Mouse (Mus musculus) adipocyte (in vitro differentiated cells): ENCODE results near the gene Cyp2a5.
"Not testable (repeated sequence)": the region's sequence is repeated elsewhere in the genome, so short reads cannot be mapped to it uniquely, and the experiment has no call there.

Experiments used
- DNase-seq: peaks from one replicate; pipeline ENCODE4 v3.0.0-alpha.2; 2016; ENCODE audit warnings: low spot score

Cyp2a5 gene

GRCm38 (mm10) chr7:26835059-26835458 is at the start of gene Cyp2a5:
Cyp2a5 (plus strand) TSS chr7:26835305.
- not testable (repeated sequence) for DNase-seq

GRCm38 (mm10) chr7:26786013-26786412 is 49.1 kb upstream of the Cyp2a5 start:
- DNase-seq: not testable (repeated sequence)

- no peak for DNase-seq
Observed at GRCm38 (mm10) chr7:26789984-26790383, 45.1 kb upstream of the Cyp2a5 start.

- DNase-seq: no peak
Observed at GRCm38 (mm10) chr7:26800104-26800503, 35.0 kb upstream of the Cyp2a5 start.

- no peak for DNase-seq
Observed at GRCm38 (mm10) chr7:26800996-26801395, 34.1 kb upstream of the Cyp2a5 start.

GRCm38 (mm10) chr7:26808592-26808991 is 26.5 kb upstream of the Cyp2a5 start, which contains the start of gene Cyp2g1:
Cyp2g1 (plus strand) TSS chr7:26808892.
- DNase-seq: no peak

DNA sequence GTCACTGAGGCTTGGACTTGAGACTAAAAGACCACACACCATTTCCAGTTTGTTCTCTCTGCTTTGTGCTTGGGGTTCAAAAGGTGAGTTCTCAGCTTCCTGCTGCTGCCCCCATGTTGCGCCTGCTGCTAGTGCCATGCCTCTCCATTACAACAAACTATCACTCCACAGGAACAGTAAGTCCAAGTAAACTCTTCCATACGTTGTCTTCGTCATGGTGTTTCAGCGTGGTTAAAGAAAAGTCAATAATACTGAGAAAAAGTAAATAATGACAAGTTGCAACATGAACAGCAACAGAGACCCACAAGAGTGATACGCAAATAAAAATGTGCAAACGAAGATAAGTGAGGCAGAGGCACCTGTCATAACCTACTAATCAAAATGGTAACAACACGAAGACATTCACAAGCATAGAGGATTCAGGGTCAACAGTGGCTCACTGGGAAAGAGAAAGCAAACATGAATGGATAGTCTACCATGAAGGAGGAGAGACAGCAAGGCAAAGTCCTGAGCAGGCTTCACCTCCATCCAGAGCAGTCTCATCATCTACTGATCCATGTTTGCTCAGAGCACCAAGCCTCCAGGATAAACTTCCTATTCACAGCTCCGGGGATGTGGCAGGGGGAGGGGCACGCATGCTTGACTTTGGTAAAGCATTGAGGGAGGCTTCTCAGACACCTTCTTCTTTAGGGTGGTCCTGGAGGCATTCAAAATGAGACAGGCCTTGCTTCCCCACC is 3.4 kb upstream of the Cyp2a5 start:
- DNase-seq: not testable (repeated sequence)

- not testable (repeated sequence) for DNase-seq
Observed at GRCm38 (mm10) chr7:26832668-26833067, 2.4 kb upstream of the Cyp2a5 start.

DNA sequence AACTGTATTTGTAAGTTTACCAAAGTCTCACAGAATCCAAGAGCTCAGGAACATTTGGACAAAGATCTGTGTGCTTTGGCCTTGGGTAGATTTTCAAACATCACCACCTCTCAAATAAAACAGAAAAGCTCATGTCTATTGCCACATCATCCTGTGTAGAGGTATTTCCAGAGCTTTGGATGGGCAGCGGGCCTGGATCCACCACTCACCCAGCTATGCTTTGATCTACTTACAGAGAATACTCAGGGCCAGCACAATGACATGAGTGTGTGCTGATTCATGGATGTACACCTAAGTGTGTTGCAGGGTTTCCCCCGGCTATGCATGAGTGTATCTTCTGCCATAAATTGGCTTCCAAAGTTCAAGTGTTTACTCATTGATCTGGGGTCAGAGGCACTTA is 8.3 kb downstream of the Cyp2a5 start:
- DNase-seq: not testable (repeated sequence)

DNA sequence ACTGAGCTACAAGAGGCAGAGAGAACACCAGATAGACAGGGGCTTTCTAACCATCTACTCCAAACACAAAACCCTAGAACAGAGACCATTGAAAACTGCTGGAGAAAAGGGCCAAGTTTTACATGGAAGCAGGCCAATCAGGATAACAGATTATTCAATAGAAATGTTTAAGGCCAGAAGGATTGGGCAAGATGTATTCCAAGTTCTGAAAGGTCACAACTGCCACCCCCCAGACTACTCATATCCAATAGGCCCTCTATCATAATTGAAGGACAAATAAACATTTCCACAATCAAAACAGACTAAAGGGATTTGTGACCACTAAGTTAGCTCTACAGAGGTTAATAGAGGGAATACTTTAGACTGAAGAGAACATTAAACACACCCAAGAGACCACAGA is 15.0 kb downstream of the Cyp2a5 start:
- not testable (repeated sequence) for DNase-seq

- peak; percentile 2 for DNase-seq
Observed at GRCm38 (mm10) chr7:26878581-26878980, 43.5 kb downstream of the Cyp2a5 start.

- DNase-seq: not testable (repeated sequence)
Observed at GRCm38 (mm10) chr7:26880600-26880999, 45.5 kb downstream of the Cyp2a5 start.
